Mouse (Mus musculus) myocyte (in vitro differentiated cells): ENCODE data around the gene Ajap1.

Experiments
- CEBPB ChIP-seq: IDR thresholded peaks from 2 replicates; pipeline ENCODE4 v1.6.1; 2011; ENCODE audit warnings: mild to moderate bottlenecking, moderate library complexity; ENCODE audit not compliant: poor library complexity, insufficient read depth, severe bottlenecking
- E2F4 ChIP-seq: IDR thresholded peaks from one replicate; pipeline ENCODE4 v1.6.1; 2011; ENCODE audit warnings: mild to moderate bottlenecking, control low read depth, moderate library complexity; ENCODE audit not compliant: insufficient read depth
- MAX ChIP-seq: IDR thresholded peaks from one replicate; pipeline ENCODE4 v1.6.1; 2011; ENCODE audit warnings: low read depth, mild to moderate bottlenecking, control low read depth
- MYOG ChIP-seq, 3 experiments: IDR thresholded peaks; one replicate each; pipeline ENCODE4 v1.6.1; 2011; ENCODE audit warnings: control low read depth in 2 of 3, low read depth in 2 of 3, mild to moderate bottlenecking in 2 of 3; ENCODE audit not compliant: insufficient read length in 2 of 3, control insufficient read depth in 1 of 3, insufficient read depth in 1 of 3
- POLR2A ChIP-seq: IDR thresholded peaks from one replicate; pipeline ENCODE4 v1.6.1; 2011; ENCODE audit warnings: low read depth, mild to moderate bottlenecking, control low read depth, moderate library complexity; ENCODE audit not compliant: insufficient read length
- POLR2AphosphoS2 ChIP-seq: IDR thresholded peaks from one replicate; pipeline ENCODE4 v1.6.1; 2011; ENCODE audit warnings: low read depth, control low read depth; ENCODE audit not compliant: insufficient read length
- REST ChIP-seq: IDR thresholded peaks from one replicate; pipeline ENCODE4 v1.6.1; 2011; ENCODE audit warnings: mild to moderate bottlenecking, control low read depth, moderate library complexity; ENCODE audit not compliant: insufficient read depth, insufficient read length
- SRF ChIP-seq: IDR thresholded peaks from one replicate; pipeline ENCODE4 v1.6.1; 2011; ENCODE audit warnings: low read depth; ENCODE audit not compliant: control insufficient read depth, insufficient read length
- TCF12 ChIP-seq: IDR thresholded peaks from one replicate; pipeline ENCODE4 v1.6.1; 2011; ENCODE audit warnings: mild to moderate bottlenecking, control low read depth; ENCODE audit not compliant: poor library complexity, insufficient read depth, severe bottlenecking
- TCF3 ChIP-seq: IDR thresholded peaks from one replicate; pipeline ENCODE4 v1.6.1; 2011; ENCODE audit warnings: low read depth, control low read depth; ENCODE audit not compliant: insufficient read length
- USF1 ChIP-seq: IDR thresholded peaks from one replicate; pipeline ENCODE4 v1.6.1; 2011; ENCODE audit warnings: low read depth, mild to moderate bottlenecking, control low read depth, moderate library complexity

GRCm38 (mm10) chr4:153358243-153358550 is 124.4 kb downstream of the Ajap1 start:
- no peak for TF ChIP-seq POLR2A
- no peak for TF ChIP-seq MAX
- no peak for TF ChIP-seq E2F4
- no peak for TF ChIP-seq USF1
- no peak for TF ChIP-seq TCF3
- no peak for TF ChIP-seq POLR2AphosphoS2
- TF ChIP-seq TCF12 = no peak
- no peak for TF ChIP-seq CEBPB
- TF ChIP-seq REST = no peak
- TF ChIP-seq MYOG (IDR thresholded peaks at IDR 0.05; ENCODE audit: control insufficient read depth in 1 of 3, insufficient read depth in 1 of 3, insufficient read length in 2 of 3, low read depth in 2 of 3) = no peak
- no peak for TF ChIP-seq SRF
